Mouse (Mus musculus) thymus, adult 18-20 months (tissue): Measurements from ENCODE around the gene Grin2c.

Experiments used
- DNase-seq, 2 experiments: peaks; one replicate each; pipeline ENCODE4 v3.0.0; 2022; ENCODE audit warnings: mixed read lengths in 2 of 2

Grin2c gene

GRCm38 (mm10) chr11:115267061-115267883, at the start of gene Grin2c:
Gene Grin2c, minus strand, starts transcription at chr11:115267243.
- no peak for DNase-seq

- DNase-seq = no peak
Measured at GRCm38 (mm10) chr11:115314249-115314648, 47.2 kb upstream of the Grin2c start.

- DNase-seq = no peak
Measured at GRCm38 (mm10) chr11:115308781-115309180, 41.7 kb upstream of the Grin2c start.

GRCm38 (mm10) chr11:115306863-115307262, 39.8 kb upstream of the Grin2c start, which contains the start of gene Otop2:
Gene Otop2, plus strand, starts transcription at chr11:115307163.
- no peak for DNase-seq

GRCm38 (mm10) chr11:115303167-115303566, 36.1 kb upstream of the Grin2c start:
- DNase-seq = no peak

- DNase-seq = no peak
Measured at GRCm38 (mm10) chr11:115301351-115301750, 34.3 kb upstream of the Grin2c start.

- no peak for DNase-seq
Measured at GRCm38 (mm10) chr11:115300745-115301144, 33.7 kb upstream of the Grin2c start.

- DNase-seq = no peak
Measured at GRCm38 (mm10) chr11:115298160-115298559, 31.1 kb upstream of the Grin2c start.

GRCm38 (mm10) chr11:115297214-115297826, 30.3 kb upstream of the Grin2c start, which contains the start of gene Fads6:
Gene Fads6, minus strand, starts transcription at chr11:115297663.
- peak; percentile 55 to 62 for DNase-seq

- DNase-seq = no peak
Measured at GRCm38 (mm10) chr11:115296471-115297210, 29.6 kb upstream of the Grin2c start.

GRCm38 (mm10) chr11:115295939-115296338, 28.9 kb upstream of the Grin2c start:
- DNase-seq = no peak

- no peak for DNase-seq
Measured at GRCm38 (mm10) chr11:115292631-115293375, 25.8 kb upstream of the Grin2c start.

- no peak for DNase-seq
Measured at GRCm38 (mm10) chr11:115291503-115291902, 24.5 kb upstream of the Grin2c start.

- no peak for DNase-seq
Measured at GRCm38 (mm10) chr11:115290919-115291318, 23.9 kb upstream of the Grin2c start.

- DNase-seq = no peak
Measured at GRCm38 (mm10) chr11:115290314-115290713, 23.3 kb upstream of the Grin2c start.

GRCm38 (mm10) chr11:115289885-115290284, 22.8 kb upstream of the Grin2c start:
- DNase-seq = no peak

- no peak for DNase-seq
Measured at GRCm38 (mm10) chr11:115288305-115288704, 21.3 kb upstream of the Grin2c start.

GRCm38 (mm10) chr11:115287386-115287785, 20.3 kb upstream of the Grin2c start:
- DNase-seq = no peak

- no peak for DNase-seq
Measured at GRCm38 (mm10) chr11:115286201-115286993, 19.4 kb upstream of the Grin2c start.

GRCm38 (mm10) chr11:115285282-115285681, 18.2 kb upstream of the Grin2c start:
- no peak for DNase-seq

GRCm38 (mm10) chr11:115283891-115284620, 17.0 kb upstream of the Grin2c start:
- DNase-seq = no peak
